Mouse (Mus musculus) forebrain, embryonic 12.5 days (tissue): Measurements from ENCODE around the gene Mrps26. TPM values are rescaled to one million over a fixed set of nuclear protein-coding genes. Genes with fewer than 3 reads are reported as not detected.
"Not testable (repeated sequence)": the region's sequence is repeated elsewhere in the genome, so short reads cannot be mapped to it uniquely, and the experiment has no call there.

Experiments
- ATAC-seq: fragments of 200-750 bp; cut with Nextera tagmentation; 2 replicates; pipeline ENCODE4 v1.8.0; 2017; ENCODE audit warnings: moderate TSS enrichment; ENCODE audit not compliant: low FRiP score
- H3K27ac ChIP-seq: fragments of 300-500 bp; sonication (generic); 2 replicates; pipeline ENCODE4 v1.5.1; 2016; ENCODE audit warnings: mild to moderate bottlenecking
- H3K27me3 ChIP-seq: fragments of 300-500 bp; sonication (generic); 2 replicates; pipeline ENCODE4 v1.6.1; 2016; ENCODE audit warnings: mild to moderate bottlenecking
- H3K36me3 ChIP-seq: fragments of 300-500 bp; sonication (generic); replicated peaks from 2 replicates; pipeline ENCODE4 v1.6.1; 2016; ENCODE audit warnings: mild to moderate bottlenecking
- H3K4me1 ChIP-seq: fragments of 300-500 bp; sonication (generic); 2 replicates; pipeline ENCODE4 v1.6.1; 2016
- H3K4me2 ChIP-seq: fragments of 300-500 bp; sonication (generic); 2 replicates; pipeline ENCODE4 v1.6.1; 2016; ENCODE audit warnings: mild to moderate bottlenecking, moderate library complexity
- H3K4me3 ChIP-seq: fragments of 300-500 bp; sonication (generic); replicated peaks from 2 replicates; pipeline ENCODE4 v1.5.1; 2016; ENCODE audit warnings: mild to moderate bottlenecking
- H3K9ac ChIP-seq: fragments of 300-500 bp; sonication (generic); 2 replicates; pipeline ENCODE4 v1.6.1; 2016; ENCODE audit warnings: mild to moderate bottlenecking
- H3K9me3 ChIP-seq: fragments of 300-500 bp; sonication (generic); 2 replicates; pipeline ENCODE4 v1.6.1; 2016
- WGBS: fragments of 180-500 bp; shearing (Covaris S2); methylation state at CpG from one replicate; pipeline ENCODE4 v1.1.7; 2016; 5-methylcytosine and 5-hydroxymethylcytosine counted together
- polyA plus RNA-seq: library from polyadenylated mRNA; unstranded; fragments of >200 nt; fragmentation: Nextera tagmentation; extraction: Ambion mirVana; gene quantifications from 2 replicates; pipeline ENCODE4 v1.2.1, GENCODE M21; 2016

Gene Mrps26
- polyA plus RNA-seq, 1 experiment from 2014 or later = 70.9 TPM

DNA sequence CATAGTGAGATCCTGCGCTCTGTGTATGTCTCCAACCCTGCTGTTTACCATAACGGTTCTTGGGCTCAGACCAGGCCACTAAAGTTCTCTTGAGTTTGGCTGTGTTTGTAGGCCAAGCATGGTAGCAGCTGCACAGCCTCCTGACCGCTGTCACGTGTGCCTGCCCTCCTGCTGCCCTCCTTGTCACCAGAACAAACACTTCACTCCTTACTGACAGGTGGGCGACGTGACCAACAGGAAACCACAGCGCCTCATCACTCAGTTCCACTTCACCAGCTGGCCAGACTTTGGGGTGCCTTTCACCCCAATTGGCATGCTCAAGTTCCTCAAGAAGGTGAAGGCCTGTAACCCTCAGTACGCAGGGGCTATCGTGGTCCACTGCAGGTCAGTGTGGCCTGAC lies 23.3 kb upstream of the Mrps26 start:
- WGBS = 95% methylated on average over 9 of the region's 9 CpGs

GRCm38 (mm10) chr2:130546957-130547356 lies 16.6 kb upstream of the Mrps26 start:
- no peaks in the 10 kb centered on the region for H3K9me3 ChIP-seq
- no peak overlapping the region for H3K27ac ChIP-seq
- peaks cover 89% of the 10 kb centered on the region for H3K36me3 ChIP-seq
- WGBS = 88% methylated on average over 8 of the region's 8 CpGs
- no peak overlapping the region for H3K4me2 ChIP-seq
- H3K27me3 ChIP-seq = no peaks in the 10 kb centered on the region
- H3K9ac ChIP-seq = no peak overlapping the region
- no peak for ATAC-seq
- H3K4me1 ChIP-seq = no peaks in the 10 kb centered on the region
- no peak overlapping the region for H3K4me3 ChIP-seq

More for the DNA sequence above, 23.3 kb upstream of the Mrps26 start:
- peaks cover 87% of the 10 kb centered on the region for H3K36me3 ChIP-seq
- H3K4me1 ChIP-seq = no peaks in the 10 kb centered on the region
- H3K4me2 ChIP-seq = no peak overlapping the region
- no peak overlapping the region for H3K27ac ChIP-seq
- H3K9me3 ChIP-seq = no peaks in the 10 kb centered on the region
- ATAC-seq = no peak
- no peak overlapping the region for H3K9ac ChIP-seq
- H3K27me3 ChIP-seq = no peaks in the 10 kb centered on the region
- H3K4me3 ChIP-seq = no peak overlapping the region

DNA sequence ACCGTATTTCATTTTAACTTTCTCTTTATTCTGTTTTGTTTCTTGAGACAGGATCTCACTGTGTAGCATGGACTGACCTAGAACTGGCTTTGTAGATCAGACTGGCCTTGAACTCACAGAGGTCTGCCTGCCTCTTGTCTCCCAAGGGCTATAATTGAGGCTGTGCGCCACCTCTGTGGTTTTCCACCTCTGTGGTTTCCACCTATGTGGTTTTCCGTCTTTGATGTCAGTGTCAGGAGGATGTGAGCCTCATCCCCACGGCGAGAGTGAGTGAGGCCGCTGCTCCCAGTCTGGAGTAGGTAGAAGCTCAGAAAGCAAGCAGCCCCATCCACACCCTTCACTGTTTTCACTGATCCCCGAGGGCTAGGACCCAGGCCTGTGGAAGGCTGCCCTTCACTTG lies 8.7 kb upstream of the Mrps26 start:
- H3K27ac ChIP-seq = no peak overlapping the region
- no peak overlapping the region for H3K9ac ChIP-seq
- H3K4me3 ChIP-seq = no peak overlapping the region
- peaks cover 73% of the 10 kb centered on the region for H3K36me3 ChIP-seq
- no peaks in the 10 kb centered on the region for H3K4me1 ChIP-seq
- WGBS = 89% methylated on average over 7 of the region's 7 CpGs
- H3K27me3 ChIP-seq = no peaks in the 10 kb centered on the region
- H3K9me3 ChIP-seq = no peaks in the 10 kb centered on the region
- H3K4me2 ChIP-seq = no peak overlapping the region
- ATAC-seq = no peak

- 86% methylated on average over 1 of the region's 1 CpGs for WGBS
- no peak overlapping the region for H3K27ac ChIP-seq
- no peak overlapping the region for H3K4me3 ChIP-seq
- peaks cover 60% of the 10 kb centered on the region for H3K36me3 ChIP-seq
- no peak for ATAC-seq
- H3K27me3 ChIP-seq = no peaks in the 10 kb centered on the region
- no peaks in the 10 kb centered on the region for H3K9me3 ChIP-seq
- no peaks in the 10 kb centered on the region for H3K4me1 ChIP-seq
- H3K4me2 ChIP-seq = no peak overlapping the region
- no peak overlapping the region for H3K9ac ChIP-seq
Observed at GRCm38 (mm10) chr2:130556292-130556691, 7.2 kb upstream of the Mrps26 start.

- H3K9ac ChIP-seq = no peak overlapping the region
- H3K4me3 ChIP-seq = no peak overlapping the region
- no peak for ATAC-seq
- H3K4me2 ChIP-seq = no peak overlapping the region
- H3K4me1 ChIP-seq = no peaks in the 10 kb centered on the region
- no peaks in the 10 kb centered on the region for H3K27me3 ChIP-seq
- H3K9me3 ChIP-seq = no peaks in the 10 kb centered on the region
- H3K27ac ChIP-seq = no peak overlapping the region
- H3K36me3 ChIP-seq = peaks cover 48% of the 10 kb centered on the region
- WGBS = 93% methylated on average over 2 of the region's 2 CpGs
Observed at GRCm38 (mm10) chr2:130557462-130557861, 6.1 kb upstream of the Mrps26 start.

- H3K9me3 ChIP-seq = no peaks in the 10 kb centered on the region
- H3K9ac ChIP-seq = no peak overlapping the region
- H3K4me1 ChIP-seq = peaks cover 5% of the 10 kb centered on the region
- peaks cover 43% of the 10 kb centered on the region for H3K36me3 ChIP-seq
- H3K4me3 ChIP-seq = no peak overlapping the region
- 68% methylated on average over 2 of the region's 2 CpGs for WGBS
- H3K4me2 ChIP-seq = no peak overlapping the region
- no peaks in the 10 kb centered on the region for H3K27me3 ChIP-seq
- ATAC-seq = no peak
- no peak overlapping the region for H3K27ac ChIP-seq
Observed at GRCm38 (mm10) chr2:130558015-130558414, 5.5 kb upstream of the Mrps26 start.

GRCm38 (mm10) chr2:130564063-130564462 lies 521 bp downstream of the Mrps26 start:
- Histone ChIP-seq H3K4me1 (peaks cover 21% of the 10 kb centered on the region), H3K4me3 (peak overlapping the region; percentile 92), H3K4me2 (peak overlapping the region; percentile 92), H3K27ac (no peak overlapping the region), H3K9me3 (no peaks in the 10 kb centered on the region), H3K36me3 (peaks cover 18% of the 10 kb centered on the region), H3K9ac (peak overlapping the region; percentile 83), H3K27me3 (no peaks in the 10 kb centered on the region)
- peak; percentile 33 for ATAC-seq
- WGBS = under 1% methylated on average over 23 of the region's 23 CpGs

DNA sequence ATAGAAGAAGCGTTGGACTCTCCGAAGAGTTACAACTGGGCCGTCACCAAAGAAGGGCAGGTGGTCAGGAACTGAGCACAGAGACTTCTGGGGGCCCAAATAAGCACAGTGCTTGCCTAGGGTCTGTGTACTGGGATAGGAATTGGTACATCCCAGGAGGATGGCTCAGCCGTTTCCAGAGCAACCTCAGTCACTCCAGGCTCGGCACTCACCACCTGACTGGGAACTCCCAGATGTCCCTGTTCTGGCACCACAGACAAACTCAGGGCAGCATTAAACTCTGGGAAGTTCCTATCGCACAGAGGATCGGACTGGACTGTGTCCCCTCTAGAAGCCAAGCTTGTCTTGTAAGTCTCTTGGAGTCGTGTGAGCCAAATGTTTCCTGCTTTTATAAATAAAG lies 1.4 kb downstream of the Mrps26 start:
- 84% methylated on average over 8 of the region's 8 CpGs for WGBS
- Histone ChIP-seq H3K9ac (peak overlapping the region; percentile 83; the same call in 1 of the 2 replicates), H3K9me3 (no peaks in the 10 kb centered on the region), H3K27me3 (no peaks in the 10 kb centered on the region), H3K4me1 (peaks cover 21% of the 10 kb centered on the region), H3K27ac (no peak overlapping the region), H3K36me3 (peaks cover 18% of the 10 kb centered on the region), H3K4me2 (peak overlapping the region; percentile 92), H3K4me3 (peak overlapping the region; percentile 92; the same call in 1 of the 2 replicates)
- no peak for ATAC-seq

- Histone ChIP-seq H3K27ac (no peak overlapping the region), H3K4me2 (no peak overlapping the region), H3K27me3 (0 out of 2 replicates have a peak, but pooled peaks cover 3% of the 10 kb centered on the region), H3K4me3 (no peak overlapping the region), H3K36me3 (peaks cover 18% of the 10 kb centered on the region), H3K9me3 (no peaks in the 10 kb centered on the region), H3K9ac (no peak overlapping the region), H3K4me1 (peaks cover 12% of the 10 kb centered on the region)
- WGBS = 91% methylated on average over 4 of the region's 4 CpGs
- no peak for ATAC-seq
Observed at GRCm38 (mm10) chr2:130568921-130569320, 5.4 kb downstream of the Mrps26 start.

GRCm38 (mm10) chr2:130569926-130570325 lies 6.4 kb downstream of the Mrps26 start:
- Histone ChIP-seq H3K9me3 (no peaks in the 10 kb centered on the region), H3K27ac (no peak overlapping the region), H3K27me3 (peaks cover 11% of the 10 kb centered on the region), H3K4me3 (no peak overlapping the region), H3K4me1 (peaks cover 3% of the 10 kb centered on the region), H3K36me3 (peaks cover 18% of the 10 kb centered on the region), H3K9ac (no peak overlapping the region), H3K4me2 (no peak overlapping the region)
- no peak for ATAC-seq

DNA sequence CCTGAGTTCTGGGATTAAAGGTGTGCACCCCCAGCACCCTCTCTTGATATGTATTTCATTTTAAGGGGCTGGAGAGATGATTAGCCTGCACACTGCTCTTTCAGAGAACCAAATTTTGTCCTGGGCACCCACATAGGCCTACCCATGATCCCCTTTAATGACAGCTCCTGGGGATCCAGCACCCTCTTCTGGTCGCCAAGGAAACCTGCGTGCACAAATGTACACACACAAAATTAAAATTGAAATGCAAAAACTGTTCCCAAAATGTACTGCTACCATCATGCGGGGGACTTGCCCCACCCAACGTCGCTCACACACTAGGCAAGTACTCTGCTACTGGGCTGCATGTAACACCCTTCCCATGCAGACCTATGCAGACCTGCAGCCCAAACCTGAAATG lies 11.4 kb downstream of the Mrps26 start:
- ATAC-seq = no peak
- 76% methylated on average over 5 of the region's 5 CpGs for WGBS

DNA sequence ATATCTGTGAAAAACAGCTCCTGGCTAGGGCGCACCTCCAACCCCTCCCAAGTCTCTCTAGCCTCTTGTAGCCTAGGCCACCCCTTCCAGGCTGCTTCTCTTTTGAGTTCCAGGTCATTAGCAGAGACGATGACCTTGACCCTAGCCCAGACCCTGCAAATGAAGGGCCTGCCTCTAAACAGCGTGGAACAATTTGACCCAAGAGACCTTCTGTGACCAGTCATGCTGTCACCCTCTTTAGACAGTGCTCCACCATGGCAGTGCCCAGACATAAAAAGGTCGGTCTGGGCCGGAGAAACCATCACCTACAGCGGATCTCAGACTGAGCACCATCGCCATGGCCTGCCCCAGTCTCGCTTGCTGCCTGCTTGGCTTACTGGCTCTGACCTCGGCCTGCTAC lies 12.3 kb downstream of the Mrps26 start, which contains the start of gene Oxt:
Oxt (plus strand) TSS at position 301 of the 400 bp plus-strand sequence.
- 40% methylated on average over 9 of the region's 9 CpGs for WGBS
- Histone ChIP-seq H3K4me3 (peak within 1 kb of the TSS; percentile 30), H3K36me3 (no peaks in the 10 kb centered on the region), H3K27me3 (peaks cover 70% of the 10 kb centered on the region), H3K9ac (0 out of 2 replicates have a peak within 1 kb of the TSS, but pooled peaks have one; percentile 21), H3K27ac (no peak within 1 kb of the TSS), H3K4me2 (peak within 1 kb of the TSS; percentile 50), H3K9me3 (no peaks in the 10 kb centered on the region), H3K4me1 (peaks cover 26% of the 10 kb centered on the region)
- ATAC-seq = 0 out of 2 replicates have a peak, but pooled peaks have one; percentile 36

More for the DNA sequence above, 11.4 kb downstream of the Mrps26 start:
- Histone ChIP-seq H3K4me1 (peaks cover 16% of the 10 kb centered on the region), H3K36me3 (no peaks in the 10 kb centered on the region), H3K9me3 (no peaks in the 10 kb centered on the region), H3K27me3 (peaks cover 61% of the 10 kb centered on the region), H3K9ac (no peak overlapping the region), H3K4me3 (no peak overlapping the region), H3K27ac (no peak overlapping the region), H3K4me2 (no peak overlapping the region)

- 1% methylated on average over 32 of the region's 32 CpGs for WGBS
- H3K27ac ChIP-seq = not testable (repeated sequence)
Observed at GRCm38 (mm10) chr2:130576564-130576963, 13.0 kb downstream of the Mrps26 start.

More at GRCm38 (mm10) chr2:130576564-130576963, 13.0 kb downstream of the Mrps26 start:
- not testable (repeated sequence) for ATAC-seq, H3K36me3 ChIP-seq, H3K9me3 ChIP-seq
- 0 out of 2 replicates have a peak overlapping the region, but pooled peaks have one; percentile 21 for H3K9ac ChIP-seq
- H3K27me3 ChIP-seq = peaks cover 77% of the 10 kb centered on the region
- peaks cover 29% of the 10 kb centered on the region for H3K4me1 ChIP-seq
- H3K4me3 ChIP-seq = peak overlapping the region; percentile 30
- peak overlapping the region; percentile 50 for H3K4me2 ChIP-seq
